Mouse (Mus musculus): ENCODE data around the gene Vmn2r60.
"Not testable (repeated sequence)": the region's sequence is repeated elsewhere in the genome, so short reads cannot be mapped to it uniquely, and the experiment has no call there.

Vmn2r60 gene

DNA sequence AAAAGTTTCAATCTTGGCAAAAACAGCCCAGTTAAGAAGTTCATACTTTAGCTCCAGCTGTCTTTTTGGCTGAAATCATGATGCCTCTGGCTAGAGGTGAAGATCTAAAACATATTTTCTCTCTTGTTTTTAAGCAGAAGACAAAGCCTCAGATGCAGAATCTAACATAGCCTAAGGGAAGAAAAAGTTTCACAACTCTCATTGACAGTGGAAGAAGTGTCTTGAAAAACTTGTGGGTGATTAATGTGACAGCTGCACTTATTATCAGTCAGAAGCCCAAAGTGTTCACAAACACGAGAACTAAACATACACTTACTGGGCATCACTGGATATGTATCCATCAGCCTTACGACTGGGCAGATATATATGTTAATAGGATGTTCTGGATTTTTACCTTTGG, at the start of gene Vmn2r60:
Vmn2r60 (plus strand) TSS at position 301 of the 400 bp plus-strand sequence.
- no peak for DNase-seq (ENCODE audit: low spot score in 2 of 2)

DNA sequence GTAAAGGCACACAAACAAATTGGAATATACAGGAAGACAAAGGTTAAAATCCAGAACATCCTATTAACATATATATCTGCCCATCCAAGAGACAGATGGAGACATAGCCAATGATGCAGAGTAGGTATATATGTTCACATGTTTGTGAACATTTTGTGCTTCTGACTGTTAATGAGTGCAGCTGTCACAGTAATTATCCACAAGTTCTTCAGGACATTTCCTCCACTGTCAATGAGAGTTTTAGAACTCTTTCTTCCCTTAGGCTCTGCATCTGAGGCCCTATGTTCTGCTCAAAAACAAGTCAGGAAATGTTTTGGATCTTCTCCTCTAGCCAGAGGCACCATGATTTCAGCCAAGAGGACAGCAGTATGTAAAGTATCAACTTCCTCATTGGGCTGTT, 48.6 kb upstream of the Vmn2r60 start, which contains the start of gene Vmn2r59:
Vmn2r59 (minus strand) TSS at position 101 of the 400 bp plus-strand sequence.
- no peak for DNase-seq (ENCODE audit: low spot score in 2 of 2)

DNA sequence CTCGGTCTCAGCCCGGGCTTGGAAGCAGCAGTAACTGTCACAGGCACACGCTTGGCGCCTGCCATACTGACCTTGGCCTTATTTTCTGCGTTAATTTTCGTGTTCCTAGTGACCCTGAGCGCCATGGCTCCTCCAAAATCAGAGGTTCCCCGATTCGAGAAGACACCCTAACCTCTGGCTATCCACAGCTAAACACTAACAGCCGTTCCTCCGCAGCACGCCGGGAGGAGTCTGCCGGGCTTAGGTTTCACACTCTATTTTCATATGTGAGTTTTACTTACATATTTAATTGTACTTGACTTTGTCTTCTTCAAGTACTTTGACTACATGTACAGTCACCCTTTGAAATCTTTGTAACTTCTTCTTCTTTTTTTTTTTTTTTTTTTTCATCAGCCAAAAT, 509 bp upstream of the Vmn2r60 start:
- not testable (repeated sequence) for DNase-seq (ENCODE audit: low spot score in 2 of 2)

Measured in spleen, postnatal 10 days (tissue).